Mouse (Mus musculus) spleen, adult 12 weeks (tissue): Measurements from ENCODE around the gene Ltb4r2.

Experiments
- DNase-seq: peaks from one replicate; pipeline ENCODE4 v3.0.0; 2022; ENCODE audit warnings: low spot score

Ltb4r2 gene

DNA sequence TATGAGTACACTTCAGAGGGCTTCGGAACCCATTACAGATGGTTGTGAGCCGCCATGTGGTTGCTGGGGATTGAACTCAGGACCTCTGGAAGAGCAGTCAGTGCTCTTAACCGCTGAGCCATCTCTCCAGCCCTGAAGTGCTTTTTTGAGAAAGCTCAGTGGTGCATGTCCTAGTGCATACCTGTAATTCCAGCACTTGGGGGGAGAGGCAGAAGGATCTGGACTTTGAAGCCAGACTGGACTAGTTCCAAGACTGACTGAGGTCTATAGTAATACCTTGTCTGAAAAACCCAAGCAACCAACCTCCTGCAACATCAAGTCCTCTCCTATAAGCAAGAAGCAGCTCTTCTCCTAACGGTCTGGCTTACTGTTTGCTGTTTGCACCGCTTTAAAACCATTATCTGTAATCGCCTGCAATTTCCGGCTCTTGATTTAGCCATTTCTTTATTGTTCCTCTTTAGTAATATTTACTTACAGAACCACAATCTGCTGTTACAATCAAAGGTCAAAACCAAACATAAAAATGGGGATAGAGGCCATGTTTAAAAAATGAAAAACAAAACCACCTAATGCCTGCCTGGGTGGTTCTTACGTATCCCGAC, 24.0 kb upstream of the Ltb4r2 start:
- DNase-seq = no peak

DNA sequence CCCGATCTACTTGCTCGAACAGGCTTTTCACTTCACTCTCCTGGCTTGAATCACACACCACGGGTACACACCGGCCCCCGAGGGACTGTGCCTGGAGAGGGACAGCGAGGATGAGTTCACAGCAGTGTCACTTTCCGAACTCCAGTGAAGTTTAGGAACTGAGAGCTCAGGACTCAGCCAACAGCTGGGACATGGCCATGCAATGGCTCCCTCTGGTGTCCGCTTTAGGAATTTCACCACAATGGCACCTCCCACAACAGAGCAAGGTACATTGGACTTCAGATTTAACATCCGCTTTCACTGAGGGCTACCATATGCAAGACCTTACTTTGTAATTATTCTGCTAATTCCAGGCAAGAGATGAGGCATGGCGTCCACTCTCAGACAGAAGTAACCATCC, 17.5 kb upstream of the Ltb4r2 start:
- DNase-seq = peak; percentile 78

DNA sequence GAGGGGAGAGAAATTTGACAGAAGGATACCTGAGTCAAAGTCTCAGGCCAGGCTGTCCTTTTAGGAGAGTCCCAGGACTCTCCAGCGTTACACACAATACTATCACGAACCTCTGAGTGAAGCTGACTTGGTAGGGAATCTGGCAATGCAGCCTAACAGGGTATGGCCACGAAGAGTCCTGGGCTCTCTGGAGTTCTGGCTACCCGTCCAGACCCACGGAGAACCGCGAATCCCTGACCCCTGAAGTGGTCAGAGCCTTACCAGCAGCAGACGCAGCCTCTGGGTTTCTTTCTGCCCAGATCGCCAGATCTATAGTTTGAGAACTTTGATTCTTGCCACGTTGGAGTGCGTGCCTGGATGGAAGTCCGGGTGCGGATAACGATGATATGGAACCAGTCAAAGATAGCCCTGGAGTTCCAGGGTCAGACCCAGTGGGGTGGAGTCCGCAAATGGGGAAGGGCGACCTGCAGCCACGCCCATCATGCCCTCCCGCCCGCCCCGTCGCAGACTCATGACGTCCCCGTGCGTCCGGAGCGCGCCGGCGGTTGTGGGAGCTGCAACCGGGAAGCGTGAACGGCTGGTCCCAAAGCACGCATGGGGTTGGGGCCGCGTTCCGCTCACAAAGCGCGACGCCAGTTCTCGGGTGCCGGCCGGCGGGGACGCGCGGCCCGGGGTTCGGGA, 15.9 kb upstream of the Ltb4r2 start, which contains the start of the genes Dhrs1 and Nop9:
TSS of gene Dhrs1 (minus strand) at position 511 of the 681 bp plus-strand sequence.
TSS of gene Nop9 (plus strand) at position 514 of the 681 bp plus-strand sequence.
- peak; percentile 75 for DNase-seq

DNA sequence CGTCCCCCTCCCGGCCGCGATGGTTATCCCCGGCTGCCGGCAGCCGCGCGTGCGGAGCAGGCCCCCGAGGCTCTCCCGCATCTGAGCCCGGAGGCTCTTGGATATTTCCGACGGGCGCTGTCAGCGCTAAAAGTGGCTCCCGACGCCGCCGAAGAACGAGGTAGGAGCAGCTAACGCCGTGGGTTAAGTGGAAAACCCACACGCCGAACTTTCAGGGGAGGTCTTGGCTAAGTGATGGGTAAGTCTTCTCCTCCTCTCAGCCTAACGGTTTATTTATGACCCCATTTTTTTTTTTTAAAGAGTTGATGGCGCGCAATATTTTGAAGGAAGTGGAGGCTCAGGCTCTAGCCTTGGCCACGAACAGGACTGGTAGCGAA, 15.4 kb upstream of the Ltb4r2 start:
- DNase-seq = no peak

DNA sequence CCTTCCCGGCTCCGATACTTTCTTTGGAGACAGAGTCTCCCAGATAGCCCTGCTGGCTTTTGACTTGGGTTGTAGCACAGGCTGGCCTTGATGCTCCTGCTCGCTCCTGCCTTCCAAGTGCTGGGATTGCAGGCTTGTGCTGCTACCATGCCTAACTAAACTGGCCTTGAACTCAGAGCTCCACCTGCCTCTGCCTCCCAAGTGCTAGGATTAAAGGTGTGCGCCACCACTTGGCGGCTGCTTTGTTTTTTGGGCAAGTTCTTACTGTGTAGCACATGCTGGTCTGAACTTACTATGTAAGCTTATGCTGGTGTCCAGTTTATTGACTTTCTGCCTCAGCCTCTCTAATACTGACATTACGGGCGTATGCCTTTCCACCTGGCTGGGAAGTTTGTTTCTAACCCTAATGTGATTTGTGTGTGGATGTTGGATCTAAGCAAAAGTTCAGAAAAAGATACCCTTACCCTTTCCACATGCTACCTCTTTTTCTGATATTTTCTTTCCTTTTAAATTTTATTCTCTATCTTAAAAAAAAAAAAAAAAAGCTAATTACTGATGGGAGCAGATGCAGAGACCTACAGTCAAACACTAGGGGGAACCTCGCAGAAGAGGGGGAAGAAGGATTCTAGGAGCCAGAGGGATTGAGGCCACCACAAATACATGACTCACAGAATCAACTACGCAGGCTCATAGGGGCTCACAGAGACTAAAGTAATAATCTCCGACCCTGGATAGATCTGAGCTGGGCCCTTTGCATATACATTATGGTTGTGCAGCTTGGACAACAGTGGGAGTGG, 14.0 kb upstream of the Ltb4r2 start:
- no peak for DNase-seq

DNA sequence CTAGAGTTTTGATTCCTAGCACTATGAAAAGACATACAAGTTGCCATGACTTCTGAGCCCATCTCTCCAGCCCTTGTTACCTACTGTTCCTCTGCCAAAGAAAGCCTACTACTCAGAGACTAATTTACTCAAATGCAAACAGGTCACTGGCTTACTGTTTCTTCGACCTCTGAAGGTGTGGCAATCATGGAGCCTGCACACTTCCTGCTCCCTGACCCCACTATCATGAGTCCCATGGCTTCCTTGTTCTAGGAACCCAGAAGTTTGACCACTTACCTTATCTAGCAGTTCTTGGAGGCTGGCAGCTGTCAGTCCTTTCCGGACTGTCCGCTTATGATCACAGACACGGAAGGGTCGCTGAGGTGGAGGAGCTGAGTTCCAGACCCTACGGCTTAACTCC, 3.7 kb upstream of the Ltb4r2 start:
- DNase-seq = no peak

DNA sequence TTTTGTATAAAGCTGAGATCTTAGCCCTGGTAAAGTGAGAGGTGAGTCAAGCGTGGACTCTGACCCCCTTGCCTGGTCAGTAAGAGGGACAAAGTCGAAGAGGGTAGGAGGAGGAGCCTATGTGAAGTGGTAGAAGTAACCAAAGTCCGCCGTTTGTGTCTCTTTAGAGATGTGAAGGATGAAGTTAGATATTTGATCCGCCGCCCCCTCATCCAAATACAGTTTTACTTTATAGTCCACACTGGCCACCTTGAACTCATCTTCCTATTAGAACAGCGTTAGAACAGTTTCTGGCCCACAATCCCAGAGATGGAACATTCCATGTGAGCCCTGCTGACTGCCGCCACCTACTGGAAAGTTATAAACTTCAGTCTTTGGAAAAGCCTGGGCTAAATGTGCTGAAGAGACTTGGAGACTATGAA, 2.9 kb upstream of the Ltb4r2 start, which contains the start of gene Cideb:
TSS of gene Cideb (minus strand) at position 96 of the 422 bp plus-strand sequence.
- no peak for DNase-seq

DNA sequence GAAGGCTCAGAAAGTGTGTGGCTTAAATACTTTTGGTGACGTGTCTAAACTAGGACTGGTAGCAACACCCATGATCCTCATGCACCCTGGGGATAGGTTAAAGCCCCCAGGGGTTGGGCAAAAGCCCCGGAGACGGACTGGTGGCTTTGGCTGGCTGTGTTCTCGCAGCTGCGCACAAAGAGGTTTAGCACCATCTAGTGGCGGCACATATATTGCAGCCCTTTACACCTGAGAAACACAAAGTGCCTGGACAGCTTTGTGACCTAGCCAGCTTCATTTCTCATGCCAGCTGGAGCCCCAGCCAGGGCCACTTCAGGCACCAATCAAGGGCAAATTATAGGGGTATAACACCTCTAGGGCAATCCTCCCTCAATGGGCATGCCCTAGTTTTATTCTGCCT, 1.1 kb upstream of the Ltb4r2 start:
- peak; percentile 70 for DNase-seq

DNA sequence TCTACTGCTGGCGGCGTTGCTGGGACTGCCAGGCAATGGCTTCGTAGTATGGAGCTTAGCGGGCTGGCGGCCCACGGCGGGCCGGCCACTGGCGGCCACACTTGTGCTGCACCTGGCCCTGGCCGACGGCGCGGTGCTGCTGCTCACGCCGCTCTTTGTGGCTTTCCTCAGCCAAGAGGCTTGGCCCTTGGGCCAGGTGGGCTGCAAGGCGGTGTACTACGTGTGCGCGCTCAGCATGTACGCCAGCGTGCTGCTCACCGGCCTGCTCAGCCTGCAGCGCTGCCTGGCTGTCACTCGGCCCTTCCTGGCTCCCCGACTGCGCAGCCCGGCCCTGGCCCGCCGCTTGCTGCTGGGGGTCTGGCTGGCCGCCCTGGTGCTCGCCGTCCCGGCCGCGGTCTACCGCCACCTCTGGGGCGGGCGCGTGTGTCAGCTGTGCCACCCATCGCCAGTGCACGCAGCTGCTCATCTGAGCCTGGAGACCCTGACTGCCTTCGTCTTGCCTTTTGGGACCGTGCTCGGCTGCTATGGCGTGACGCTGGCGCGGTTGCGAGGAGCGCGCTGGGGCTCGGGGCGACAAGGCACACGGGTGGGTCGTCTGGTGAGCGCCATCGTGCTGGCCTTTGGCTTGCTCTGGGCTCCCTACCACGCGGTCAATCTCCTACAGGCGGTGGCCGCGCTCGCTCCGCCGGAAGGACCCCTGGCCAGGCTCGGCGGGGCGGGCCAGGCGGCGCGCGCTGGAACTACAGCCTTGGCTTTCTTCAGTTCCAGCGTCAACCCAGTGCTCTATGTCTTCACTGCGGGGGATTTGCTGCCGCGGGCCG, 983 bp downstream of the Ltb4r2 start:
- no peak for DNase-seq

DNA sequence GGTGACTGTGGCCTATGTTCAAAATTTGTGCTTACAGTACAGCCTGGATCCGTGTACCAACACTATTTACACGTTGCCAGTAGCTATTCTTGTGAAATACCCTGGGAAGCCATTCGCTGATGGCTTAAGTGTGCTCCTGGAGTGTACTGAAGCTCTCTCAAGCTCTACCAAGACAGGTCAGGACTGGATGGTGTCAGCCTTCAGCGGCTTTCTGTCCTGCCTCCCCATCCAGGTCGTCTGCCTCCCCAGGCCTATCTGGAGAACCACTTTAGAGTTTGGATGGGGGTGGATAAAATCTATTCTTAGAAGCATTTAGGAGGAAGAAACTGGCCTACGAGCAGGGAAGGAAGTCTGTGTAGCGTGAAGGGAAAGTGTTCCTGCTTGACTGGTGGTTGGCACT, 1.9 kb downstream of the Ltb4r2 start:
- no peak for DNase-seq

DNA sequence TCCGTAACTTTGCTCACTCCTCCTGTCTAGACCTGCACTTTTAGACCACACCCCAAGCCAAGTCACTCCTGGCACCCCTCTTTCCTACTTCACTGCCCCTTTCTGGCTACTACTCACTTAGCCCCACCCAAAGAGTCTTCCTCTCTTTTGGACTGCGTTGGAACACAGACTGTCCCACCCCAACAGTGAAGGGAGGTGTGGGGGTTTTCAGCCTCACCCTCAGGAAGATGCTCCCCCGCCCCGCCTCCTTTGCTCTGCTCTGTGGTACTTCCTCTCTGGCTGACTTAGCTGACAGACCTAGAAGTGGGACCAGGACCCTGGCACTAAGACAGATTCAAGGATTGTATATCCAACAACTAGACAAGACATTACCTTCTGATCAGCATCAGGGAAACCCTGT, 4.5 kb downstream of the Ltb4r2 start, which contains the start of gene Ltb4r1:
TSS of gene Ltb4r1 (plus strand) at position 267 of the 400 bp plus-strand sequence.
- DNase-seq = no peak

DNA sequence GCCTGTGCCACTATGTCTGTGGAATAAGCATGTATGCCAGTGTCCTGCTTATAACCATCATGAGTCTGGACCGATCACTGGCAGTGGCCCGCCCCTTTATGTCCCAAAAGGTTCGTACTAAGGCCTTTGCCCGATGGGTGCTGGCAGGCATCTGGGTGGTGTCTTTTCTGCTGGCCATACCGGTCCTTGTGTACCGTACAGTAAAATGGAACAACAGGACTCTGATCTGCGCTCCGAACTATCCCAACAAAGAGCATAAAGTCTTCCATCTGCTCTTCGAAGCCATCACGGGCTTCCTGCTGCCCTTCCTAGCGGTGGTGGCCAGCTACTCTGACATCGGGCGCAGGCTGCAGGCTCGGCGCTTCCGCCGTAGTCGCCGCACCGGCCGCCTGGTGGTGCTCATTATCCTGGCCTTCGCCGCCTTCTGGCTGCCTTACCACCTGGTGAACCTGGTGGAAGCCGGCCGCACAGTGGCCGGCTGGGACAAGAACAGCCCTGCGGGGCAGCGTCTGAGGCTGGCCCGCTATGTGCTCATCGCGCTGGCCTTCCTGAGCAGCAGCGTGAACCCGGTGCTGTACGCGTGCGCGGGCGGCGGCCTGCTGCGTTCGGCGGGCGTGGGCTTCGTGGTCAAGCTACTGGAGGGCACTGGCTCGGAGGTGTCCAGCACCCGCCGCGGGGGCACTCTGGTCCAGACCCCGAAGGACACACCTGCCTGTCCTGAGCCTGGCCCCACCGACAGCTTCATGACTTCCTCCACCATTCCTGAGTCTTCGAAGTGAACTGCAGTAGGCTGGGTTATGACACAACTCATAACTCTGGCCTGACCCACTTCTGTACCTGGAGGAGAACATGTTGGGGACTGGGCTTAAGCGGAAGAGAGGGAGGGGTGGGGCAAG, 6.5 kb downstream of the Ltb4r2 start:
- DNase-seq = no peak

DNA sequence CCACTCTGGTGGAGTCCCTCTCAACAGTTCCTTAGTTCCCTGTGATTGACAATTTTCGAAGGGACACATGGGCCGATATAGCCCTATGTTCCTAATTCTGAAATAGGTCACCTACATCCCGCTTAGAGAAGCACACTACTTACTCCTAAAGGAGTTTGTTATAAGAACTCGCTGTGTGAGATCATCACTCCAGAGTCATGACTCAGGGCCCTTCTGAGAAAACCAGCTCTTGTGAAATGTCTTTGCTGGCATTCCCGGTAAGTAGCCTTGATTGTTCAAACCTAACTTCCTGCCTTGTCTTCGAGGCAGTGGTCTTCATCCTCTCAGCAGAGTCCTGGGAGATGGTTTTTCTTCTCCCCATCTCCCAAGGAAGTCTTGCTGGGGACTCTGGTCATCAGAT, 7.3 kb downstream of the Ltb4r2 start:
- DNase-seq = no peak

DNA sequence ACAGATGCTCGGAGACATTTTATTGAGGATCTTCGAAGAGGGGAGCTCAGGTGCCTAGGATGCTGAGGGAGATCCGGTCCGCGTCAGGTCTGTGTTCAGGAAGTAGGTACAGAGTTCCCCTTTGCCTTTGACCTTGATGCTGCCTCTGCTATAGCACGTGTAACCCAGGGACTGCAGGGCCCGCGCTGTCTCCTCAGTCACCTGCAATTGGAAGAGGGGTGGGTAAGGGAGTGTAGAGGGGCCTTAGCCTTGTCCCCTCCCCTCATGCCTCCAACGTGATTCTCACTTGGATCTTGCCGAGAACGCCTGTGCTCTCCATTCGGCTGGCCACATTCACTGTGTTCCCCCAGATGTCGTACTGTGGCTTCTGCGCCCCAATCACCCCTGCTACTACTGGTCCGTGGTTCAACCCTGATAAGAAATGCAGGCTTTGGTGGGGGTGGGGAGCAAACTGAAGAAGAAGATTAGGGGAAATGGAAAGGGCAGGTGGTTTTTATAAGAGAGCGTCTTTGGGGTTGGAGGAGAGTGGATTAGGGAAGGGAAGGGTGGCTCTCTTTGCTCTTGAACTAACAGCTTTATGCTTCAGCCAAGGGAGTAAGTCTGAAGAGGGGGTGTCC, 8.0 kb downstream of the Ltb4r2 start:
- no peak for DNase-seq

DNA sequence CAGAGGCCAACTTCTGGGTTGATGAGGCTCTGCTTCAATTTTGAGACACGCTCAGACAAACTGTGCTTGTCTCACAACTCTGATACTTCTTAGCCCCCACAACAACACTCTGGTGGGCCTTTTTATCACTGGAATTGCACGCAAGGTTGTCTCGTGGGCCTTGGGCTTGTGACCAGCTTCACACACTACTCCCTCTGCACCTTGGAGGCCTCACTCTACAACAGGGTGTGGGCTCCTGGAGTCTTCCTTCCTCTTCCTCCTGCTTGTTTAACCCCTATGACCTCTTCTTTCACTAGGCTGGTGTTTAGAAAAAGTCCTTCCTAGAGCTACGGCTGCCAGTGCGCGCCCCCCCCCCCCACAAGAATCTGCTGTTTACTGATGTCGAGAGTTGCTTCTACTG, 15.5 kb downstream of the Ltb4r2 start:
- no peak for DNase-seq

DNA sequence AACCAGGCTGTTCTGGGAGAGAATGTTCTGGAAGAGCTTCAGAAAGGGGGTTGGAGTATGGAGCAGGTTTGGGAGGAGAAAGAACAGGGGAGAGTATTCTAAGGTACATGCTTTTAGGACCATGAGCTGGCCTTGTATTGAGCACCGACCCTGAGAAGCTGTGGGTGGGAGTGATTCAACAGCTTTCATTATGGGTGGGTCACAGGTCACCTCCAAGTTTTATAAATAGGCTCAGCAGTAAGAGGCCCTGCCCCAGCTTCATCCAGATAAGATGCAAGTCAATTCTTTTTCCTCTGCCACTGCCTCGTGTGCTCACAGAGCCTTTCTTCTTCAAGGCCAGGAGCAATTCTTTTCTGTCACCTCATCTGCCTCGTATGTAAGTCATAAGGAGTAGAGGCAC, 15.9 kb downstream of the Ltb4r2 start:
- no peak for DNase-seq

DNA sequence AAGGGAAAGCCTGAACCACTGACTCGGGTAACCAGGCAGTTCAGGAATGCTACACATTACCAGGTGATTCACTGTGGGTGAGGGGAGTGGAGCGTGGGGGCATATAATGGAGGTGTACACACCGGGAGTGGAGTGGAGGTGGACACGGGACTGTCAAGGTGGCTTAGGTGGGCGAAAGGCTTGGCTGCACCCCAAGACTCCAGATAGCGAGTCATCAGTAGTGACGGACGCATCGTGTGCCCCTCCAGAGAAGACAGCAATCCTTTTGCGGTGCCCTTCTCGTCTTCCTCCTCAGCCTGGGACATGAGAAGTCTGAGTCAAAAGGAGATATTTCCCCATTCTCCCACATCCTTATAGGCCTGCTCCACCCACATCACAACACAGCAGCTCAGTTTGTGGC, 16.6 kb downstream of the Ltb4r2 start:
- DNase-seq = no peak

DNA sequence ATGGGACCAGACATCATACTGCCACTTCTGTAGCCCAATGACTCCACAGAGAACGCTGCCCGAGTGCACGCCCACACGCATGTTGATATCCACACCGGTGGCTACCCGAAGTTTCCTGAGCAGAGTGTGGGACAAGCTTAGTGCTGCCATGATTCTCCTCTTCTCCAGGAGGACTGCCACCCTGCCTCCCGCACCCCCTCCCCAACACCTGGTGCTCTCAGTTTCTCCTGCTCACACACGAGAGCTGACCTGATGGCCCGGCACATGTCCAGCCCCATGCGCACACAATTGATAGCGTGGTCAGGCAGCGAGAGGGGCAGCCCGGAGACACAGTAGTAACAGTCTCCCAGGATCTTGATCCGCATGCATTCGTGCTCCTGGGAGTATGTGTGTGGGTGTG, 17.5 kb downstream of the Ltb4r2 start:
- no peak for DNase-seq

DNA sequence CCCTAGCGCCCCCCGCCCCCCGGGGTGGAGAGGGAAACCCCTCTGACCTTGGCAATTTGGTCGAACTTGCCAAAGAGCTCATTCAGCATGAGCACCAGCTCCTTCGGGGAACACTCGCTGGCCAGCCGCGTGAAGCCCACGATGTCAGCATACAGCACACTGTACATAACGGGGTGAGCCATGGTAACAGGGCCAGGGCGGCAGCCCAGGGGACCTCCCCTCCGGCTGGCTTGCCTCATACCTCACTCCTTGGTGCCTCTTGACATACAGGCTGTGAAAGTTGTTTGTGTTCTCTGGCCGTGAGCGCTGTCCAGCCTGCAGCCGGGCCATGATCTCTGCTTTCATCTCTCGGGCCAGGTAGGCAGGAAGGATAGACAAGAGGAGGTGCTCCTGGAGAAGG, 18.4 kb downstream of the Ltb4r2 start:
- no peak for DNase-seq

DNA sequence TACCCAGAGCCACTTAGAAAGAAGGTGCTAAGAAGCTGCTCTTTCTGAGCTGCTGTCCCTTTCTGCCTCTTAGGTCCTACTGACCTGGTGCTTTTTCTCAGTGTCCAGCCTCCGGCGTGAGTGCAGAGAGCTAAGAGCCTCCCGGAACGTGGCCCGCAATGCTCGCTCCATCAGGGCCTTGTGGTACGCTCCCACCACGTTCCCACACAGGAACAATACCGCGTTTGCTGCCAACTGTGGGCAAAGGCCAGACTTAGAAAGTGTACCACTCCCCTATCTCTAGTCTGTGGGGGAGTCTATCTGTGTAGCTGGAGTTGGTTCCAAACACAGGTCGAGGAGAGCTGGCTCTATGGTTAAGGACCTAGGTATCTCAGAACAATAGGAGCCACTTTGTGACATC, 19.5 kb downstream of the Ltb4r2 start:
- DNase-seq = no peak

DNA sequence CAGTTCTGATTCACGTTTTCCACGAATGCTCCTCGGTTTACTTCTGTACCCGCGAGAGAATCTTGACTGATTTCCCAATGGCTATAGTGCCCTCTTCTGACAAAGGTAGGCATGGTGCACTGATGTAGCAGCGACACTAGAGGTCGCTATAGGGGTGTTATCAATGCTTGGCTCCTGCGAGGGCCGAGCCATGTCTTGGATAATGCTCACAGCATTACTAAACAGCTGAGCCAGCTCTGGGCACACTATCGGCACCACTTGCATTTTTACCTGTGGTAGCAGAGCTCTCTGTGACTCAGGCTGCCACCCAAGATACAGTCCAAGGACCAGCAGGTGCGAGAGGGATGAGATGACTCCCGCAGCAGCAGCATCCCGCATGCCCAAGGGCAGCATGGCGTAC, 20.1 kb downstream of the Ltb4r2 start:
- no peak for DNase-seq
